Mouse (Mus musculus) heart, adult 18-20 months (tissue): ENCODE data around the gene Ccn1. TPM values are rescaled to one million over a fixed set of nuclear protein-coding genes. Genes with fewer than 3 reads are reported as not detected.

Source experiments
- DNase-seq, 2 experiments: peaks; one replicate each; pipeline ENCODE4 v3.0.0; 2021 to 2022; ENCODE audit warnings: mixed read lengths in 1 of 2
- long read RNA-seq, 2 experiments: library from polyadenylated mRNA; stranded (forward); transcript quantifications; one replicate each; pipeline ENCODE4 v2.0.0; 2021
- total RNA-seq, 2 experiments: library from RNA; stranded (reverse); gene quantifications; 2 replicates each; pipeline ENCODE4 v1.2.3; 2021

Ccn1 gene
- 10 to 100 TPM; 77.5 to 83.7 TPM for total RNA-seq
- long read RNA-seq, experiment 1, transcript Ccn1-201 (5 exons, 2,019 nt): major isoform, 61 of 71 reads
- long read RNA-seq, experiment 1, partial matches to known transcripts: 2 of 71 reads
- long read RNA-seq, experiment 1, other reads (novel, unspliced or antisense): 8 of 71 reads
- long read RNA-seq, experiment 2, transcript Ccn1-201 (5 exons, 2,019 nt): major isoform, 21 of 26 reads
- long read RNA-seq, experiment 2, partial matches to known transcripts: 2 of 26 reads
- long read RNA-seq, experiment 2, other reads (novel, unspliced or antisense): 3 of 26 reads

DNA sequence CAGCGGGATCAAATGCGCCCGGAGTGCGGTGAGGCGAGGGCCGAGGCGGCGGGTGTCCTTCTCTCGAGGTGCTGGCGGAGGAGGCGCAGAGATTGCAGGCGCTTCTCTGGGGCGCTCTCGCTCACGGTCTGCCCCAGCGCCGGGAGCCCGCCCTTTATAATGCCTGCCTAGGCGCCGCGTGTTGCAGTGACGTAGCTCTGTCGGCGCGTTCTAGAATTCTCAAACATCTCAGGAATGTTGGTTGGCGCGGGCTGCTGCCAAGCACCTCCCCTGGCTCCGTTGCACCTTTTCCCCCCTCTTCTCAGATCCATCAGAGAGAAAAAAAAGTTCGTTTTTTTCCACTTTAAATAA, at the start of gene Ccn1:
Gene Ccn1, minus strand, starts transcription at position 130 of the 351 bp plus-strand sequence.
- DNase-seq: peak; percentile 92 to 95

GRCm38 (mm10) chr3:145693361-145693760, 43.6 kb upstream of the Ccn1 start:
- DNase-seq: no peak

DNA sequence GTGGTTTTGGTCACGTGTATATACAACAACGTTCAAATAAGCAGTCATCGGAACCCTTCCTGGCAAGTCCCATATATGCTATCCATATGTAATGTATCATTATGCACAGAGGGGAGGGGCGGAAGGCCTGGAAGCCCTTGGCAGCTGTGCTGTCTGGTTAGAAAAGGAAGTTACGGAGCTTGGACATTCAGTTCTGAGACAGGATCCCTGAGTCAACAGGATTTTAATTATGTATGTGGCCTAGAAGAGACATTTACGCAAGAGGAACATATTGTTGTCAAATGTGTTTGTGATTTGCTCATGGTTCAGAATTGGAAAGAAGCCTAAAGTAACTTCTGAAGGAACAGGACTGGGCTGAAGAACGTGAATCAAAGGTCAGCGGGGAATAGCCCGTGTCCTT, 42.3 kb upstream of the Ccn1 start:
- DNase-seq: peak in 1 of 2 experiments; percentile 52

- DNase-seq: no peak
Observed at GRCm38 (mm10) chr3:145691415-145691814, 41.6 kb upstream of the Ccn1 start.

GRCm38 (mm10) chr3:145689271-145689670, 39.5 kb upstream of the Ccn1 start:
- DNase-seq: no peak

DNA sequence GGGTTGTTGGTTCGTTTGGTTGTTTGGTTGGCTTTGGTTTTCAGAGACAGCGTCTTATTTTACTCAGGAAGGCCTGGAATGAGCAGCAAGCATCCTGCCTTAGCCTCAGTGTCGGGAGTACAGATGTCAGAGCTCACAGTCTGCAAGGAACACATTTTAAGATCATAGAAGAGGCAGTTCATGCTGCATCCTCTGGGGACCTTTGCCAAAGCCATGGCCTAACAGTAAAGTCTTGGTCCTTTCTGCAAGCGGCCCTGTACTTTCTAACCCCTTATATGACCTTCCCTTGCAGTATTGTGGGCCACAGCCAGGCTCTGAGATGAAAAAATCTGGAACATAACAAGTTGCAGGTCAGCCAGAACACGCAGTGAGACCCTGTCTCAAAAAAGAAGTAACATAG, 38.1 kb upstream of the Ccn1 start:
- DNase-seq: no peak

DNA sequence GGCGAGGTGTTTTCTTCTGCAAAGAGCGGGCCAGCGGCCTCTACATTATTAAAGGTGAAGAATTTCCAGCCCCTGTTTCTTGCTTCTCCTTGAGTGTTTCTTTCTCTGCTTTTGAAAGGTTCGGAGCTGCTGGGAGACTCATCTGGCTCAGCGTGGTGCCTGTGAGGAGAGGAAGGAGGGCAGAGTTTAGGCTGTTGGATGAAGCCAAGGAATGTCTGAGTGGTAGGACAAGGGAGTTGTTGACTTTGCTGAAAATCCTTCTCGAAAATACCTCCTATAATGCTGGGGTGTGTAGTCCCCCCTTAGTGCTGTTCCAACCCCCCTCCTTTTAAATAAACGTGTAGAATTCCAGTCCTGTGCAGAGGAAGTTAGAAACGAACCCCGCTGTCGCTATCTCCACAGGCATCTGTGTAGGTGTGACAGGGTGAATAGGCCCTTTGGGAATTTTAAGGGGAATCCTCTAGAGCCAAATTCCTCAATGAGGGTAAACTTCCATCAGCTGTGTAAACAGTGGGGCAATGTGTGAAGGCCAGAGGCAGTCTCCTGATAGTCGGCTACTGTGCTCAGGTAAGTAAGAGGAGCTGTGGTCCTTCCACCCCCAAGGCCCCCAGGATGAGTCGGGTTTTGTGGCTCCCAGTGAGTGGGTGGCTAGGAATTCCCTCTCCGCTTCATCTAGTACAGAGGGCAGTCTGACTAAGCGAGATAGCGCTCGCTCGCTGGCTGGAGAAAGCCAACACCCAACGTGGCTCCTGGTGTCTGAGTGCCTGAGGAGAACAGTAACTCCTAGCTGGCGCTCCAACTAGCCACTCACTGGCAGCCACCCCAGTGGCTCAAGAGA, 35.0 kb upstream of the Ccn1 start:
- DNase-seq: peak; percentile 33 to 49

GRCm38 (mm10) chr3:145684201-145684600, 34.4 kb upstream of the Ccn1 start:
- no peak for DNase-seq

DNA sequence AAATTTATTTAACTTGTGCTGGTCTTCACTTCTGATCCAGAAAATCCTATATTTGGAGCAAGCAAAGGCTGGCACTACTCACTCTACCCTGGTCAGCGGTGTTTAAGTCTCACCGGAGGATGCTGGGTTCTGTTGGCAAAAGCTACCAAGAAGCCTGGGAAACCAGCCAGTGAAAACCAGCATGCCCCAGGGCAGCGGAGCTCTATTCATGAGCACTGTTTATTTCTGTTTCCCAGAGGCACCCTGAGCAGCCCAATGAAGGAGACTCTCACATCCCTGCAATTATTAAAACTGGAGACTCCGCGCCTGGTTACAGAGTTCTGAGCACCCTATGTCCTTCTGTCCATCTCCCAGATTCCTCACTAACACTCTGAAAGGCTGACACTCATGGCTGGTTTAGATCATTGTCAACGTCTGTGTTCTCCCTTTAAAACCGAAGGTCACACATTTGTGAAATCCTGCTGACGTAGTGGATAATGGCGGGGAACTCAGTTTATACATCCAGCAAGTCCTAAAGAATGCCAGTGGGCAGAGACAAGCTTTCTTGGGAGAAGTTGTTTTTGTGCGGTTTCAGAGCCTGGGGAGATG, 31.7 kb upstream of the Ccn1 start:
- peak; percentile 61 to 71 for DNase-seq

DNA sequence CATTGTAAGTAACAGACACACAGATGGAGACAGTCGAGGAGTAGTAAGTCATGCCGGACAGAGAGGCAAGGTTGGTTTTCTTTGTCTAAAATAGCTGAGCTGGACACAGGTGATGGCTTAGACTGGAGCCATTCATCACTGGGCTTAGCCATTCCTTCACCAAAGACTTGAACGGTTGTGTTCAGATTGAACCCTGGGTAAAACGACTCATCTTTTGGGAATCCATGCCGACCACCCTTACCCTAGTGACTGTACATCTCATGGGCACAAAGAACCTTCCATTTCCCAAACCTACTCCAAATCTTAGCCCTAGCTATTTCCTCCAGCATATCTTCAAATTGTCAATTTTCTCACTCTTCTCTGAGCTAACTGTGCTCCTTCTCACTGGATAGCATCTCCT, 30.9 kb upstream of the Ccn1 start:
- no peak for DNase-seq

DNA sequence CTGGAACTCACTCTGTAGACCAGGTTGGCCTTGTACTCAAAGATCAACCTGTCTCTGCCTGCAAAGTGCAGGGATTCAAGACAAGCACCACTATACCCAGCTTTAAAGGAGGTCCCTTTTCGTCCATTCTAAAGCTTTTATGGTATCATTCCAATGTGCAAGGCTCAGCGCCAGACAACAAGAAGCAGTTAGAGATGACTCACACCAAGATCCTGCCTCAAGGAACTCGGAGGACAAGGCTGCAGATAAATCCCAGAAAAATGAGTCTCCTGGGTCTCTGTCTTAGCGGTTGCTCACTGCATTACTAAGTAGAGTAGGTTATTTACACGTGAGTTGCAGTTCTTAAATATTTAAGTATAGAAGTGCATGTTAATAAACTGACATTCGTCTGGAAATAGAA, 26.4 kb upstream of the Ccn1 start:
- peak in 1 of 2 experiments; percentile 18 for DNase-seq

DNA sequence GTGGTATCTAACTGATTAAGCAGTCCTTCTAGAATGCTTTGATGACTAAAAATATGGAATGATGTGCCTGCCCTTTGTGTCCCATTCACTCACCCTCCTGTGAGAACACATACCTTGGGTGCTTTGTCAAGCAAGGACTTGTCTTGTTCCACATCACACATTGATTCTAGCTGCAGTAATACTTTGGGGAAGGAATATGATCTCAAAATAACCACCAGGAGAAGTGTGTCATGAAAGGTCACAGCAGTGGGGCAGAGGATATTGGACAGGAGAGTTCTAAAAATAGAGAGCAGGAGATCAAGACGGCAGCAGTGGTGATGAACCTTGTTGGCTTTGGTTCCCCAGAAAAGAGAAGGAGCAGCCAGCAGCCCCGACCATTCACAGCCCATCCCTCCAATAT, 25.0 kb upstream of the Ccn1 start:
- peak; percentile 24 to 39 for DNase-seq

DNA sequence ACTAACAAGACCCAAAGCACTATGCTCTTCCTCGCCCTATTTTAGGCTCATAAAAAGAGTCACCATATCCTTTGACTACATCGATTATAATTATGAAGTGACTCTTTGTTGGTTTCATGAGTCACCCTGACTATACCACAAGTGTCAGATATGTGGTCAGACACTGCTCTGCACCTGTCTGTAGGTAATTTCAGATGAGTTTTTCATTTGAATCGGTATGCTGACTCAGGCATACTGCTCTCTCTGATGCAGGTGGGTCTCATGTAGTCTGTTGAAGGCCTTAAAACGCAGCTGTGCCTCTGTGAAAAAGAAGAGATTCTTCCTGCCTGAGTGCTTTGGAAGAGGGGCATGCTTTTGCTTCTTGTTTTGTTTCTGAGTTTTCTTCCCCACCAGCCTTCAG, 16.6 kb upstream of the Ccn1 start:
- no peak for DNase-seq

DNA sequence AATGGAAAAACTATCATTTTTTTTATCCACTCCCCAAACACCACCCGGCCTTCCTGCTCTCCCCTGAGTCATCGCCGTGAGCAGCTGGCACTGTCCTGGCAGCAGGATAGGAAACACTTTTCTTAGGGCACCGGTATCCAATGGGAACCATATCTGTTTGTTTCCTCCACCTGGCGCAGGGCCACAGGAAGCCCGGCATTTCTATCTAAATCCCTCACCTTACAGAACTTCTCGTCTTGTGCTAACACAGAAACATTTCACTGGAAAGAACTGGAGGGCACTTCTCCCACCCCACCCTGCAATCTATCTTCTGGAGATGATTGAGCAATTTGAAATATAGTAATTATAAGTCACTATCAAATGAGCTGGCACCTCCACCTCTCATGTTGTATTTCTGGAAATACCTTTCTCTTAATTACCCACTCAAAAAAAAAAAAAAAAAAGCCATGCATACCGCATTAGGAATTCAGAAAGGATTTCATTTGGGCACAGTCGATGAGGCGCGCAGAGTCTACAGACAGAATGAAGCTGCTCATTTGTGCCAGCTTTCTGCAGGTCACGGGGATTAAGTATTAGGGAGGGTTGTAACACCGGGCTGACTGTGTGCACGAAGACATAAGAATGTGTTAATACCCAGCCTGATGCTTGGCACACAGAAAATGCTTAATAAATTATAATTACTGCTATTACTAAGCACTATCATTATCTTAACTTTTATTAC, 7.4 kb upstream of the Ccn1 start:
- peak; percentile 56 to 68 for DNase-seq

- peak in 1 of 2 experiments; percentile 10 for DNase-seq
Observed at GRCm38 (mm10) chr3:145654944-145655343, 5.2 kb upstream of the Ccn1 start.

- DNase-seq: no peak
Observed at GRCm38 (mm10) chr3:145654028-145654427, 4.2 kb upstream of the Ccn1 start.

GRCm38 (mm10) chr3:145653191-145653940, 3.6 kb upstream of the Ccn1 start:
- DNase-seq: peak; percentile 87 to 88

- peak; percentile 58 to 70 for DNase-seq
Observed at GRCm38 (mm10) chr3:145652322-145653131, 2.7 kb upstream of the Ccn1 start.

DNA sequence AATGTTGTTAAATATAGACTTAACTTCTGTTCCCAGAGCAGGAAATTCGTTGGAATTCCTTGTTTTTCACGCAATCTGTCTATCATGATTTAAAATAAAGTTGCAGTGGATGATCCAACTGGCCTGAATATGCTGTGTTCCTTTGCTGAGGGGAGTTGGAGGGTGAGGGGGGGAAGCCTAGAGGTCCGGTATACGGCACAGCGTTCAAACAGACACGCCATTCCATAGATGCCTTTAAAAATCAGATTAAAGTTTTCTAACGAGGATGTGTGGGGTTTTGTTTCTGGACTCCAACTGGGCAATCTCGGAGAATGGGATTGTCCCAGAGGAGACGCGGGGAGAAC, 2.2 kb upstream of the Ccn1 start:
- no peak for DNase-seq

DNA sequence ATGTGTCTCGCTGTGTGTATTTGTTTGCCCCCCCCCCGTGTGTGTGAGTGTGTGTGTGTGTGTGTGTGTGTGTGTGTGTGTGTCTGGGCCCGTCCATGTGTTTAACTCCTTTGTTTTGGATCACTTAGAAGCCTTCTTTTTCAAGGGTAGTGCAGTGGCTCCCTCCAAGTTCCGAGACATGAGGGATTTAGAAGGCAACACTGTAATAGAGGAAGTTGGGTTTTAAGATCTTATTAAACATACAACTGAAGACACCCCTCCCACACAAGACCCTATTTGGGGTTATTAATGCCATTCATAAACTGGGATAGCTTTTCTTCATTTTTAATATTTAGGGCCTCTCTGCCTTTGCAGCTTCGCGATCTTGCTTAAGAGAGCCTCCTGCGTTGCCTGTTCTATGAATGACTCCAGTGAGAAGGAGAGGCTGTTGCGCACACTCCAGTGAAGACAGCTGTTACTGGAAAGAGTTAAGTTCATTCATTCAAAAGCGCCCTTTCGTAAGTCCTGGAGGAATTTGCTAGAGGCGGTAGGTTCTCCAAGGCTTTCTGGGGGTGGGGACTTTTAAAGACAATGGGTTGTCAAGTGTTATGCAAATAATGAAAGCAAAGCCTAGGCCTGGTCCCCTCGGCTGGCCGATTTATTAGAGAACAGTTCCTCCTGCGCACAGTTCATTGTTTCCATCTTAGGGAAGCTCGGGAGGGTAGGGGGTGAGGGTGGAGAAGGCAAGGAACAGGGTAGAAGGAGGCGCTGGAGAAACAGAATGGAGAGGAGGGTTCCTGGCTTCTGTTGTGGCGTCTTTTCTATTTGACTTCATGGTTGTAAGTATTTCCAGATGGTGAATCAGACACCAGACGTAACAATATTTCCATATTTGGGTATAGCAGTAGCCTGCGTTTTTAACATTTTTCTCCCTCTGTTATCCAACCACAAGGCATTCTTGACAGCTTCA, 1.5 kb upstream of the Ccn1 start:
- DNase-seq: peak; percentile 52 to 71
